Mouse (Mus musculus) stomach, postnatal 0 days (tissue): ENCODE measurements around the gene Otud4.

ENCODE experiments used
- CTCF ChIP-seq: IDR thresholded peaks from 2 replicates; pipeline ENCODE4 v1.5.1; 2016; ENCODE audit warnings: antibody characterized with exemption, low read depth, mild to moderate bottlenecking, moderate library complexity
- EP300 ChIP-seq: optimal IDR thresholded peaks from 2 replicates; pipeline ENCODE3; 2016; ENCODE audit warnings: antibody characterized with exemption

- no peak for TF ChIP-seq EP300
- TF ChIP-seq CTCF: no peak
These were observed 83.9 kb downstream of the Otud4 start for GRCm38 (mm10) chr8:79723308-79723707.
